Mouse (Mus musculus) c-Kit-positive CD71-negative TER-119-negative erythroid progenitor cells, embryonic 14.5 days (primary cell): ENCODE data around the gene Rem1.

Source experiments
- DNase-seq: peaks from one replicate; pipeline ENCODE4 v3.0.0-alpha.2; 2013; ENCODE audit warnings: low read depth

Gene Rem1

DNA sequence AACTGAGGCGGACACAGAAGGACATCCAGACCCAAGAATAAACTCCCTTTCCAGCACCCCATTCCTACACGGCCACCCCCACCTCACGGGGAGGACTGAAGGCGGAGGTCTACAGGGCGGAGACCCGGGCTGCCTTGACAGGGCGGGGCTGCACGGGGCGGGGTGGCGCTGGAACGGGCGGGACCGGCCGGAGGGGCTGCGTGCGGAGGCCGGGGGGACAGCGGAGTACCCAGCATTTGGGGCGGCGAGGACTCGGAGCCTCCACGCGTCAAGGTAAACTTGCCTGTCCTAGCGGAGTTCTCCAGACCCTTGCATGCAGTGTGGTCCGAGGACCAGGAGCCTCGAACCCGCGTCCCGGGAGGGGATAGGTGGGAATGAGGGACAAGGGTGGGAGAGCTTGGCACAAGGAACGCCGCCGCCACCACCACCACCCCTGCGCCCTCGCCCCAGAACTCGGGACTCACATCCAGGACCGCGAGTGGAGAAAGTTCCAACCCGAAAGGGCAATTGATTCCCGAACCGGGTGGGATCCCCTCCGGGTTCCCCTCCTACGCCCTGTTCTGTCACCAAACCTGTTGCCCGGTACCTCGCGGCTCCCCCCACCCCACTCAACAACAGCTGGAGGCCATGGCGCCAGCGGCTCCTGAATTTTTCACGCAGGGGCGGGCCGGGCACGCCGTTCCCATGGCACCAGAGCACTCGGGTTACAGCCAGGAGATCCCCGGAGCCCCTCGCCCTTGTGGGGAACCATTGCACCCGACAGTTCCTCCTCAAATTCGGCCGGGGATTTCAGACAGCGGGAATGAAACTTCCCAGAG lies at the start of gene Rem1:
Gene Rem1 (plus strand): TSS at position 178 of the 818 bp plus-strand sequence.
- DNase-seq = no peak

DNA sequence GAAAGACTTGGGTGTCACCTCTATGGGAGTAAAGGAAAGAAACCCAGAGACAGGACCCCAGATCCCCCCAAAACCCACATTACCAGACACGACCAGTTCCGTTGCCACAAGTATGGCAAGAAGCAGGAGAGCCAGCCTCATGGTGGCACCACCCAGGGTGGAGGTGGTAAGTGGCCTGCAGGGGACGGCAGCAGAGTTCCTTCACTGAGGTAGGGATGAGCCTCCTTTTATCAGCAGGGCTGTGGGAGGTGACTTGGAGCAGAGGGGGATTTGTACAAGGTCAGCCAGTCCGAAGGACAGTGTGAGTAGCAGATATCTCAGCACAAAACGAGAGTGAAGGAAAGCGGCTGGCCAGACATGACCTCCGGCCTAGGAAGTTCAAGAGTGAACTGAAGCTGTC lies 46.6 kb upstream of the Rem1 start, which contains the start of gene Defb19:
Gene Defb19 (minus strand): TSS at position 206 of the 400 bp plus-strand sequence.
- DNase-seq = no peak

DNA sequence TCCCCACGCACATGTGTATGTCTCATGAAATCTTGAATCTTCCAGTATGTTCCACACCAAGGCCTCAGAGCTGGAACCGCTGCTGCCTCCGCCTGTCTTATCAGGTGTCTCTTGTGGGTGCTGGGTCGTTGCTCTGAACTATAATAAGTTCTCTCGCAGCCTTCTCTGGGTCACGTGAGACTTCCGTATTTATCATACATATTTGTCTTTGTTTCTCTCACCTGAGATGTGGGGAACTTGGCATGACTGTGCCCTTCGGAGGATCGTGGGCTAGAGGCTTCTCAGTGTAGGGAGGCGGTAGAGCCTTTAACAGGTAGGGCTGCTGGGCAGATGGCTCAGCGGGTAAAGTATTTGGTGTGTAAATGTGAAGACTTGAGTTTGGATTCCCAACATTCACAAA lies 46.1 kb upstream of the Rem1 start:
- DNase-seq = no peak

DNA sequence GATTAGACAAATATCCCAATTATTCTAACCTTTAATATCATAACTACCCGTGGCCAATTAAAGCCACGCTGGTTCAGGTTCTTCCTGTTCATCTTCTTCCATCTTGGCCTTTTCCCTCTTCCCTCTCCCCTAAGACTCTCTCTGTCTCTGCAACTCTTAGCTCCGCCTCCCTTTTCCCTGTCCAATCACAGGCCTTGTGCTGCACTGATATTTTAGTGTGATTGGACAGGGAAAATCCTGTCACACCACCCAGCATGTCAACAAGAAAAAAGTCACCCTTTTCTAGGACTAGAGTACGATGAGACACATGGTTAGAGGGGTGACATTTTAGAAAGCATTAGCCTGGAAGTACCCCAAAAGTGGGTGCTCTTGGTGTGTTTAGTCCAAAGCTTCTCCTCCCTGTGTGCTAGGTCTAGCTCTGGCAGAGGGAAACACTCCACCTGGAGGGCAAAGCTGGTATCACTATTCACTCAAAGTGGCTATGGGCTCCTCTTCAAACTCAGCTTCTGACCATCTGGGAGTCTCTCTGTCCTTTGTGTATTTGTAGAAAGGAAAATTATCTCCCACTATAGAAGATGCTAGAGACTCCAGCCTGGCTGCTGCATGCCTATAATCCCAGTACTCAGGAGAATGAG lies 39.7 kb upstream of the Rem1 start:
- peak; percentile 35 for DNase-seq

DNA sequence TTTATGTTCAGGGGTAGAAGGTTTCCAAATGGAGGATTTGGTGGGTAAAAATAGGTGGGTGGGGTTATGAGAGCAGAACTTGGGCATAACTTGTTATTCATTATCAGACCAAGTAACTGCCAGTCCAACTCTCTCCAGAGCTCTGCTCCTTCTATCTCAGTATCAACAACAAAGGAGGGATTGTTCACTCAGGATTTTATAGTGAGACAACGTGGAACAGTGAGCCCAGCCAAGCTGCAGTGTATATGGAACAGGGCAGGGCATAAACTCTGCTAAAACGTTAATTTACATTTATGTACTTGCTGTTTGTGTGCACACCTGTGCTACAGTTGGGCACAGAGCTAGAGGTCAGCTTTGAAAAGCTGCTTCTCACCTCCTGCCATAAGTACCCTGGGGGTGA lies 38.3 kb upstream of the Rem1 start:
- DNase-seq = no peak

DNA sequence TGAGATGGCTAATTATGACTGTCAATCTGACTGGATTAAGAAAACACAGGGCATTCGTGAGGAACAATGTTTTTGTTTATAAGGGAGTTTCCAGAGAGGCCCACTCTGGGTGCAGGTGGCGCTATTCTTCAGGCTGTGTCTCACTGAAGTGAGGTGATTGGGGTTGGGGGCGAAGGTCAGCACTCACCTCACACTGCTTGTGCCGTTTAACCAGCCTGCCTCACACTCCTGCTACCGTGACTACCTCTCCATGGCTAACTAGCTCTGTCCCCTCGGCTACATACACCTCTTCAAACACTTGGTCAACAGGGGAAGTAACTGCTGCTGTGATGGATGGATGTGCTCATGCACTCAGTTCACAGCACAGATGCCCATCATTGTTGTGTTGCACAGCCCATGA lies 37.7 kb upstream of the Rem1 start:
- DNase-seq = no peak

DNA sequence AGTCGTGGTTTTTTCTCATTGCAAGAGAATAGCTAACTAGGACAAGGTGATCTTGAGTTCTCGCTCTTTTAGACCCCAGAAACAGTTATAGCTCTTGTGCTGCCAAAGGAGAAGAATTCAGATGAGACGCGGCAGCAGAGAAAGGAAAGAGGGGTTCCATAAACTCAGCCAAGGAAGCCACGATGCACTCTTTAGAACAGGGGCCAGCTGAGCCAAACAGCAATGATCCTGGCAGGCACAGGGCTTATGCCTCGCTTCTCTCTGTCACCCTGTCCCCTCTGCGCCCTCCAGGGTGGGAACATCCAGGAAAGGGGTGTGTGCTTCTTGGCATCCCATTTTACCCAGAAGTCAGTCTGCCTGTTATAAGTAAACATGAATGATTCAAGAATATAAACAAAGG lies 27.5 kb upstream of the Rem1 start, which contains the start of gene Defb45:
Gene Defb45 (minus strand): TSS at position 101 of the 400 bp plus-strand sequence.
- DNase-seq = no peak

DNA sequence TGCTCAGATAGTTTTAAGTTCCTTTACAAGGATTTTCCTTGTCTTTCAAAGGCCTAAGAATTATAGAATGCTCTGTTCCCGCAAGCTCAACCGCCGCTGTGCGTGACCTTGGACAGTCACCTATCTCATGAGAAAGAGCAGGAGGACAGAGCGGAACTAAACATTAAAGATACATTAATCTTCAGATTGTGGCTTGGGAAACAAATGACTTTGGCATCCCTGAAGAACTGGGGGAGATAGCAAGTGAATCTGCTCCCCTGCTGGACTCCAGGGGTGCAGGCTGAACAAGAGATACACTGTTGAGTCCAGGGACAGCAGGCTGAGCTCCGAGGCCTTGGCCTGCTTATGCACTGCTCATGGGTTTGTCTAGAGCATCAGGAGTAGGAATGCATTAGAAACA lies 26.7 kb upstream of the Rem1 start:
- DNase-seq = no peak

DNA sequence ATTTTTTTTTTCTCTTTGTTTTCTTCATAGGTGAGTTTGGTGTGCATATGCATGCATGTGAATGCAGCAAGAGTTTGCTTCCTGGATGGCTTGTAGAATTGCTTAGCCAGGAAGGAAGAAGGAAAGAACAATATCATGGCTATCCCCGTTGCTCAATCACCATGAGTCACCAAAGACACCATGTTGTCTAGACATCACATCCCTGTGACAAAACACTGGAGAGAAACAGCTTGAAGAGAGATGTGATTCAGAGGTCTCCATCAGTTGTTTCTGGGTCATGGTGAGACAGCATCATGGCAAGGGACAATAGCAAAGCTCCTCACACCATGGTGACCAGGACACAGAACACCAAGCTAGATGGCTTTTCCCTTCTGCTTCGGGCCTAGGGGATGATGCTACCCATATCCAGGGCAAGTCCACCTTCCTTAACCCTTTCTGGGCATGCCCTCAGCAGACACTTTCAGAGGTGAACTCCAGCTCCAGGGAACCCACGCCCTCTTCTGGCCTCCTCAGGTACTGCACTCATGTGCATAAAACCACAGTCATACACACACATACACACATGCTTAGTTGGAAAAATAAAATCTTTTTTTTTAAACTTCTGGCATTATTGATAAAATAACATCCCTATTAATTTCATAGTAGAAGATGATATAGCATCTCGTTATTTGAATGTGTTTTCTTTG lies 25.3 kb upstream of the Rem1 start:
- DNase-seq = no peak

DNA sequence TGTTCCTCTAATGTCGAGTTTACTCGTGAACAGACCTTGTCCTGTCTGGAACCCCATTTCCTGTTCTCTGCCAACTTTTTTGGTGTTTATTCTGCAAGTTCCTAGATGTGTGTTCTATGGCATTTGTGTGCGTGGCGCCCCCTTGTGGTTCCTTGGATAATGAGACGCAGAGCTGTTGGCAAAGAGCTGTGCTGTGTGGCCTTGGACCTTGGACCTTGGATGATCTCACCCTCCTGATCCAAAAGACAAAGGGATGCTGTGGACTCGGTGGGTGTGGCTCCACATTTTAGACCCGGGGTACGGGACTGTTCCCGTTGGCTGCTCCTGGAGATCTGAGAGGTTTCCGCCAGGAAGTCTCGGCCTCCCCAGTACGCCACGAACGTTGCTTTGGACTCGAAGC lies 22.7 kb upstream of the Rem1 start, which contains the start of gene Defb36:
Gene Defb36 (plus strand): TSS at position 271 of the 400 bp plus-strand sequence.
- no peak for DNase-seq

DNA sequence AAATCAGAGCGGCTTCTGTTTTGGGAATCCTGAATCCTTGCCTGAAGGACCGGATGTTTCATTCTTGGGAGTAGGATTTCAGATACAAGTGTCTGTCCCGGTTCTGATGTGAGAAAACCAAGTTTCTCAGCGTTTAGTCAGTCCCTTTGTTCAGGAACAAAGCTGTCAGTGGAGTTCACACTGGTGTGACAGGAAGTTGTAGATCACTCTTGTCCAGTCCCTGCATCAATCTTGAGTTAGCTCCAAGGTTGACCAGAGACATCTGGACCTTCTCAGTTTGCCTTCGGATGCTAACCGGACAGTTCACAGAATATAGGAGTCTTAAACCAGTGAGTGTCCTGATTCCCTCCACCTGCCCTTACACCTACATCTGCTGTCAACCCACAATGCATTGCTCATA lies 19.0 kb upstream of the Rem1 start:
- no peak for DNase-seq

DNA sequence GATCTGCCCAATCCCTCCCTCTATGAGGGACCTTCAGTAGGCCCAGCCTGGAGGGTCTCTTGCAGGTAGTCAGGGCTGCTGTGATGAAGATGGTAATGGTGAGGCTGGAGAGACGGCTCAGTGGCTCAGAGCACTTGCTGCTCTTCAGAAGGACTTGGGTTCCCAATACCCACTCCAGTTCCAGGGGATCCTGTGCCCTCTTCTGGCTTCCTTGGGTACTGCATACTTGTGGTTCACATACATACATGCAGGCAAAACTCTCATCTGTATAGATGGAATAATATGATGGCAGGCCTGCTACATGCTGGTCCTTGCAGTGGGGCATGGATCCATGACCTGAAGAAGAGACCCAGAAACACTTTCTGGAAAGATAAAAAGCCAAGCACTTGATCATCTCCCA lies 18.0 kb upstream of the Rem1 start:
- no peak for DNase-seq

DNA sequence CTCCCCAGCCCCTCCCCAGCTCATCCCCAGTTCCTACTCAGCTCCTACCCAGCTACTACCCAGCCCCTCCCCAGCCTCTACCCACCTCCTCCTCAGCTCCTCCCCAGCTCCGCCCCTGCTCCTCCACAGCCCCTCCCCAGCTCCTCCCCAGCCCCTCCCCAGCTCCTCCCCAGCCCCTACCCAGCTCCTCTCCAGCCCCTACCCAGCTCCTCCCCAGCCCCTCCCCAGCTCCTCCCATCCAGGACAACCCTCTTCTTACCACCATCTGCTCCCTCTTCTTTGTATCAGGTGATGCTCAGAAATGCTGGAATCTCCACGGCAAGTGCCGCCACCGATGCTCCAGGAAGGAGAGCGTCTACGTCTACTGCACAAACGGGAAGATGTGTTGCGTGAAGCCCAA lies 14.6 kb upstream of the Rem1 start:
- no peak for DNase-seq

DNA sequence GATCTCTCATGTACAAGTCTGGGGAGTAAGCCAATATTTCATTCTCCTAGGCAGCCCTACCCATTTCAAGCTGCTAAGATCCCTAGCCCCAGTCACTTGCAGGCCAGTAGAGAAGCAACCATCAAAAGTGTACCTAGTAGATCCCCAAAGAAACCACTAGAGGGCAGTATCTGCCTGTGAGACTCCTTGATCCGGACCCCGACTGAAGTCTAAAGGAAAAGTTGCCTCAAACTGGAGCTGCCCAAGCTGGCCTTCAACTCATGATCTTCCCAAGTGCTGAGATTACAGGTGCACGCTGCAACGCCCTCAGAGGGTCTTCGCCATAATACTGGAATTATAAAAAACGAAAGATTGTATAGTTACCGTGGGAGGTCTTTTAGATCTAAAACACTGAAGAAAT lies 11.2 kb upstream of the Rem1 start:
- peak; percentile 67 for DNase-seq

DNA sequence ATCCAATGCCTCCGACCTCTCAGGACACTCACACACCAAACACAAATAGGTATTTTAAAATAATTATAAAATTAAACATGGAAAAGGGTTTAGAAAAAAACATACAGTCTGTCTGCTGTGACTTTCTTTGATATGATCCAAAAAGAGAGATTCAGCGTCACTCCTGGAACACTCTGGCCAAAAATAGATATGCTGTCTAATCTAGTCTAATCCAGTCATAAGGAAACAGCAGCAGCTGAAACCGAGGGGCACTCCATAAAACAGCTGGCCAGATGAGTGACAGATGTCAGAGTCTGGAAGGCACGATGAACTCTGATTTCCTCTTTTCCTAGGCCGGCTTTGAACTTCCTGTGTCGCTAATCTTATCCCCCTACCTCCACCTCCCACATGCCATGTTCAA lies 10.3 kb upstream of the Rem1 start:
- no peak for DNase-seq

DNA sequence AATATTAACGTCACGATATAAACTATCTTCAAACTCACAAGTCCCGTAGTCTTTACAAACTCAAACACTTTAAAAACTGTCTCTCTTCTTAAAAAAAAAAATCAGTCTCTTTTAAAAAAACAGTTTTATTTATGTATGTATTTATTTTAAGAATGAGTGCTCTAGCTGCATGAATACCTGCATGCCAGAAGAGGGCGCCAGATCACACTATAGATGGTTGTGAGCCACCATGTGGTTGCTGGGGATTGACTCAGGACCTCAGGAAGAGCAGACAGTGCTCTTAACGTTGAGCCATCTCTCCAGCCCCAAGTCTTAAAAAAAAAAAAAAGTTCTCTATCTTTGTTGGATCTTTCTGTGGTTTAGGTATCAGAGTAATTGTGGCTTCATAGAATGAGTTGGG lies 9.4 kb upstream of the Rem1 start:
- no peak for DNase-seq

DNA sequence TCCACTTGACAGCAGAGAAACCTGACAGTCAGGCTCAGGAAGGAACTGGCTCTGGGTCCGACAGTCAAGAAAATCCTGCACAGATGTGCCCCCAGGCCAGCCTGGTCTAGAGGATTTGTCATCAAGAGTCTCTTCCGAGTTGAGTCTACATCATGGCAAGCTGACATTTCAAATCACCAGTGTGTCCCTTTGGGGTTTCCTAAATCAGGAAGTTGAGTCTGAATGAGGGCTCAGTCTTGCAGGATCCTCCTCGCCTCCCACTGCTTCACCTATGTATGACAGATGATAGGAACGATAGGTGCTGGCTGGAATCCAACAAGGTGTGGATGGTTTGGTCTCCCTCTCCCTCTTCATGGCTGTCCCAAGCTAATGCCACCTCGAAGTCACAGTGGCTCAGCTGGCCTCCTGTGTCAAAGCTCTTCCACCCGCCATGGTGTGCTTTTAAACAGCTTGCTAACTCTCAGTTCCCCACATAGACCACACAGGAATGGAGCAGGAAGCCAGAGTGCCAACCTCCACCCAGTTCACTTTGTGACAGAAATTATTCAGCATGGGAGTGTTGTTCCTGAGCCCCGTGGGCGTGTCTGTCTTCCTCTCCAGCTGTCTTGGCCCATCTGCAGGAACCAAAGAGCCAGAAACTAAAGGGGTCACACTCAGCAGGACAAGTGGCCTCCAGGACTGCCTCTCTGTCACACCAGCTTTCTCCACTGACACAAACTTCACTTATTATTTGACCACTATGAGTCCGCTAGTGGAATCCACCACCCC lies 6.2 kb upstream of the Rem1 start:
- DNase-seq = no peak

DNA sequence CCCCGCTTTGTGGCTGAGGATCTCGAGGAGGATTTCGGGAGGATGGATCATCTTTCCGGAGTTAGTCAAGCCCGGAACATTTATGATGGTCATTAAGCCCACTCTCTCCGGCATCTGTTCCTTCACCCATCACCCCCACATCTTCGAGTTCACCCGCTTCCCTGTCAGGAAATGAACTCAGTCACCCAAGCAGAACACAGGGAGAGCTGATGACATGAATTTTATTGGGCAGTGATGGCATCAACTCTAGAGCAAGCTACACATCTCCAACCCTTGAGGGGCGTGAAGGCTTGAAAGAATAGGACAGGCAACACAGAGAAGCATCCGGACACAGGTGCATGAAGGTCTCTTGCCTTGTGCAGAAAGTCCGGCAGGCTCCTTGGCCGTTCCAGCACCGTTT lies 4.6 kb upstream of the Rem1 start:
- DNase-seq = no peak

DNA sequence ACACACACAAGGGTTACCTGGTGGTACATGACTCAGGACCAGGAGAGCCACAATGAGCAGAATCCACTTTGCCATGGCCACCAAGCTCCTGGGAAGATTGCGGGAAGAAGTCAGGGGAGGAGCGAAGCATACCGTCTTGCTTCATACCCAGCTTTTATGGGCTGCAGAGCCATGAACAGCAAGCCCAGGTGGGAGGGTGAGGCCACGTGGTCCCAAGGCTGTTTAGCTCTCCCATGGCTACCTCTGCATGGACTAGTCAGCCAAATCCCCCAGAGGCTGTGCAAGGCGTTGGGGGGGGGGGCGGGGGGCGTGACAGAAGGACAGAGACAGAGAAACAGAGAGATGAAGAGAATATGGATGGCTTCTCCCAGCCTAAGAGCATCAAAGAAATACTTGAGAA lies 3.8 kb upstream of the Rem1 start, which contains the start of gene Defb25:
Gene Defb25 (minus strand): TSS at position 101 of the 400 bp plus-strand sequence.
- DNase-seq = no peak

DNA sequence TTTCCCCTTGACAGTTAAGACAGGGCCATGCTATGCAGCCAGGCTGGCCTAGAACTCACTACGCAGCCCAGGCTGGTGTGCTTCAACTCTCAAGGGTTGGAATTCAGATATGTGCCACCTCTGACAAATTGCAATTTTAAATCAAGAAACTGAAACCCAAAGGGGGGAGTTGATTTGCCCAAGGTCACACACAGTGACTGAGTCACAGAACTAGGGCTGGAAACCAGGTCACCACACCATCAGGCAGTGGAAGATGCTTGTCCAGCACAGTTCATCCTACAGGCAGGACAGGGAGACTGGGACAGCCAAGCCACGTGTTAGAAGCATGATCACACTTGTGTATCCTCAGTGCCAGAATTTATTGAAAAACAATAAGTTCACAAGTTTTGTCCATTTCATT lies 2.2 kb upstream of the Rem1 start:
- no peak for DNase-seq

DNA sequence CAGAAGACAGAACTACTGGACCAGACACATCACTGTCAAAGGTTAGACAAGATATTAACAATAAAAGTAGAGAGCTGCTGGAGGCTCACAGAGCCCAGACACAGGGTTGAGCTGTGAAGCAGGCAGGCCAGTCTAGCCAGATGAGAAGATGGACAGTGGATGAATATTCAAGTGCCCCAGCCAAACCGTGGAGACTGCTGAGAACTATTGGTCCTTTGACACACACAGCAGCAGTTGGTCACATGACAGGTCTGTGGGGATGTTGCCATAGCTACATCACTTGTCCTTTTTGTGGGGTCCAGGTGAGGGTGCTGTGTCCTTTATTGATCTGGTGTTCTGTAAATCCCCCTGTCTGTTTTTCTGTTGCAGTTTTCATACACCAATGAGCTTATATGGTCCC lies 1.5 kb upstream of the Rem1 start:
- no peak for DNase-seq

DNA sequence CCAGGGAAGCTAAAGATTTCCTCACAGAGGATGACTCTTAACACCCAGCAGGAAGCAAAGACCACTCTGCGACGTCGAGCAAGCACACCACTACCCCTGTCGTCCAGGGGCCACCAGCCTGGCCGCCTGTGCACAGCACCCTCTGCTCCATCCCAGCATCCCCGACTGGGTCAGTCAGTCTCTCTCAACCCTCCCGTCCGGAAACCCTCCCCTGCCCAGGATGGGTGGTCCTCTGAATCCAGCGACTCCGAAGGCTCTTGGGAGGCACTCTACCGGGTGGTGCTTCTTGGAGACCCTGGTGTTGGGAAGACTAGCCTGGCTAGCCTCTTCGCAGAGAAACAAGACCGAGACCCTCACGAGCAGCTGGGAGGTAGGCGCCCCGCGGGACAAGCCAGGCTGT lies 1.3 kb downstream of the Rem1 start:
- DNase-seq = no peak
